Mouse (Mus musculus) neural tube, embryonic 11.5 days (tissue): ENCODE data around the gene Tsc22d4. TPM values are rescaled to one million over a fixed set of nuclear protein-coding genes. Genes with fewer than 3 reads are reported as not detected.

Experiments used
- ATAC-seq: fragments of 200-750 bp; cut with Nextera tagmentation; 2 replicates; pipeline ENCODE4 v1.8.0; 2017; ENCODE audit warnings: moderate number of reproducible peaks, mild to moderate bottlenecking, moderate TSS enrichment, moderate library complexity; ENCODE audit not compliant: insufficient read depth, low FRiP score, low TSS enrichment
- DNase-seq: peaks from one replicate; pipeline ENCODE4 v3.0.0-alpha.2; 2015; ENCODE audit warnings: low spot score
- H3K27ac ChIP-seq: fragments of 300-500 bp; sonication (generic); 2 replicates; pipeline ENCODE4 v1.5.1; 2014; ENCODE audit warnings: low read depth, mild to moderate bottlenecking, low read length
- H3K27me3 ChIP-seq: fragments of 300-500 bp; sonication (generic); 2 replicates; pipeline ENCODE4 v1.6.1; 2014; ENCODE audit warnings: mild to moderate bottlenecking, low read length, mixed read lengths; ENCODE audit not compliant: control insufficient read depth, insufficient read depth
- H3K36me3 ChIP-seq: fragments of 300-500 bp; sonication (generic); 2 replicates; pipeline ENCODE4 v1.6.1; 2014; ENCODE audit warnings: mild to moderate bottlenecking, low read length, moderate library complexity, mixed read lengths; ENCODE audit not compliant: control insufficient read depth, insufficient read depth
- H3K4me1 ChIP-seq: fragments of 300-500 bp; sonication (generic); 2 replicates; pipeline ENCODE4 v1.6.1; 2014; ENCODE audit warnings: low read length, mixed read lengths; ENCODE audit not compliant: control insufficient read depth, insufficient read depth
- H3K4me2 ChIP-seq: fragments of 300-500 bp; sonication (generic); 2 replicates; pipeline ENCODE4 v1.6.1; 2014; ENCODE audit warnings: low read depth, mild to moderate bottlenecking, moderate library complexity
- H3K4me3 ChIP-seq: fragments of 300-500 bp; sonication (generic); 2 replicates; pipeline ENCODE4 v1.5.1; 2014; ENCODE audit warnings: low read depth, low read length
- H3K9ac ChIP-seq: fragments of 300-500 bp; sonication (generic); 2 replicates; pipeline ENCODE4 v1.6.1; 2014; ENCODE audit warnings: mild to moderate bottlenecking, low read length
- H3K9me3 ChIP-seq: fragments of 300-500 bp; sonication (generic); 2 replicates; pipeline ENCODE4 v1.6.1; 2016; ENCODE audit warnings: low read length; ENCODE audit not compliant: control insufficient read depth
- WGBS: fragments of 180-500 bp; shearing (Covaris S2); extraction: QIAGEN DNeasy Blood & Tissue Kit; methylation state at CpG from one replicate; pipeline ENCODE4 v1.1.7; 2014; 5-methylcytosine and 5-hydroxymethylcytosine counted together
- polyA plus RNA-seq: library from polyadenylated mRNA; unstranded; fragments of >200 nt; fragmentation: Nextera tagmentation; extraction: Ambion mirVana; gene quantifications from 2 replicates; pipeline ENCODE4 v1.2.1, GENCODE M21; 2014

Tsc22d4 gene
- polyA plus RNA-seq, 1 experiment from 2014 or later: 73.9 TPM

- H3K4me1 ChIP-seq: no peaks in the 10 kb centered on the region
- H3K27ac ChIP-seq: no peak overlapping the region
- H3K9me3 ChIP-seq: no peaks in the 10 kb centered on the region
- H3K36me3 ChIP-seq: no peaks in the 10 kb centered on the region
- no peak overlapping the region for H3K9ac ChIP-seq
- H3K27me3 ChIP-seq: no peaks in the 10 kb centered on the region
- ATAC-seq: no peak
- 43% methylated on average over 1 of the region's 1 CpGs for WGBS
- DNase-seq: no peak
- no peak overlapping the region for H3K4me3 ChIP-seq
- no peak overlapping the region for H3K4me2 ChIP-seq
Measured at GRCm38 (mm10) chr5:137768475-137768874, 22.9 kb downstream of the Tsc22d4 start.

GRCm38 (mm10) chr5:137770709-137771108 lies 25.2 kb downstream of the Tsc22d4 start:
- DNase-seq (peak; percentile 37), ATAC-seq (no peak)
- no peaks in the 10 kb centered on the region for H3K9me3 ChIP-seq
- H3K27me3 ChIP-seq: no peaks in the 10 kb centered on the region
- no peak overlapping the region for H3K4me3 ChIP-seq
- H3K4me1 ChIP-seq: no peaks in the 10 kb centered on the region
- no peak overlapping the region for H3K9ac ChIP-seq
- H3K27ac ChIP-seq: no peak overlapping the region
- 47% methylated on average over 2 of the region's 2 CpGs for WGBS
- H3K4me2 ChIP-seq: no peak overlapping the region
- H3K36me3 ChIP-seq: no peaks in the 10 kb centered on the region

- H3K9me3 ChIP-seq: no peaks in the 10 kb centered on the region
- H3K4me1 ChIP-seq: no peaks in the 10 kb centered on the region
- DNase-seq (no peak), ATAC-seq (no peak)
- H3K4me3 ChIP-seq: no peak overlapping the region
- no peak overlapping the region for H3K27ac ChIP-seq
- no peaks in the 10 kb centered on the region for H3K27me3 ChIP-seq
- H3K4me2 ChIP-seq: no peak overlapping the region
- no peaks in the 10 kb centered on the region for H3K36me3 ChIP-seq
- H3K9ac ChIP-seq: no peak overlapping the region
Measured at GRCm38 (mm10) chr5:137772755-137773154, 27.2 kb downstream of the Tsc22d4 start.

- Histone ChIP-seq H3K4me1 (peaks cover 10% of the 10 kb centered on the region), H3K27ac (no peak overlapping the region), H3K4me2 (no peak overlapping the region), H3K4me3 (no peak overlapping the region), H3K36me3 (peaks cover 2% of the 10 kb centered on the region; the same call in 1 of the 2 replicates), H3K9me3 (no peaks in the 10 kb centered on the region), H3K27me3 (no peaks in the 10 kb centered on the region), H3K9ac (no peak overlapping the region)
- WGBS: 94% methylated on average over 2 of the region's 2 CpGs
- DNase-seq (no peak), ATAC-seq (no peak)
Measured at GRCm38 (mm10) chr5:137775587-137776290, 30.2 kb downstream of the Tsc22d4 start.

GRCm38 (mm10) chr5:137776408-137776918 lies 30.9 kb downstream of the Tsc22d4 start:
- Histone ChIP-seq H3K9ac (no peak overlapping the region), H3K4me1 (peaks cover 10% of the 10 kb centered on the region), H3K4me3 (no peak overlapping the region), H3K27ac (no peak overlapping the region), H3K36me3 (peaks cover 5% of the 10 kb centered on the region; the same call in 1 of the 2 replicates), H3K9me3 (no peaks in the 10 kb centered on the region), H3K27me3 (no peaks in the 10 kb centered on the region), H3K4me2 (no peak overlapping the region)
- WGBS: 52% methylated on average over 5 of the region's 5 CpGs
- DNase-seq (no peak), ATAC-seq (no peak)

GRCm38 (mm10) chr5:137777267-137777845 lies 31.8 kb downstream of the Tsc22d4 start:
- no peak for ATAC-seq

GRCm38 (mm10) chr5:137778635-137779034 lies 33.1 kb downstream of the Tsc22d4 start, which contains the start of gene Ppp1r35:
TSS of gene Ppp1r35 (plus strand) at chr5:137778849.
- DNase-seq: peak; percentile 97

More at GRCm38 (mm10) chr5:137777267-137777845, 31.8 kb downstream of the Tsc22d4 start:
- Histone ChIP-seq H3K4me3 (no peak overlapping the region), H3K27me3 (no peaks in the 10 kb centered on the region), H3K9me3 (no peaks in the 10 kb centered on the region), H3K27ac (no peak overlapping the region), H3K36me3 (peaks cover 5% of the 10 kb centered on the region), H3K4me2 (no peak overlapping the region), H3K9ac (no peak overlapping the region), H3K4me1 (peaks cover 10% of the 10 kb centered on the region)
- 67% methylated on average over 7 of the region's 7 CpGs for WGBS
- DNase-seq: no peak

GRCm38 (mm10) chr5:137779053-137779933 lies 33.8 kb downstream of the Tsc22d4 start:
- WGBS: under 1% methylated on average over 55 of the region's 83 CpGs
- H3K4me3 ChIP-seq: peak overlapping the region; percentile 98
- DNase-seq (peak; percentile 36), ATAC-seq (peak; percentile 13; the same call in 1 of the 2 replicates)
- H3K9ac ChIP-seq: peak overlapping the region; percentile 94
- no peaks in the 10 kb centered on the region for H3K27me3 ChIP-seq
- H3K36me3 ChIP-seq: peaks cover 8% of the 10 kb centered on the region
- H3K4me1 ChIP-seq: peaks cover 22% of the 10 kb centered on the region
- H3K27ac ChIP-seq: peak overlapping the region; percentile 83
- H3K9me3 ChIP-seq: no peaks in the 10 kb centered on the region
- H3K4me2 ChIP-seq: peak overlapping the region; percentile 96

More at GRCm38 (mm10) chr5:137778635-137779034, 33.1 kb downstream of the Tsc22d4 start, which contains the start of gene Ppp1r35:
- peak; percentile 96 for ATAC-seq
- H3K4me1 ChIP-seq: peaks cover 15% of the 10 kb centered on the region
- no peaks in the 10 kb centered on the region for H3K27me3 ChIP-seq
- peak within 1 kb of the TSS; percentile 96 for H3K4me2 ChIP-seq
- H3K4me3 ChIP-seq: peak within 1 kb of the TSS; percentile 98
- H3K9me3 ChIP-seq: no peaks in the 10 kb centered on the region
- H3K36me3 ChIP-seq: peaks cover 8% of the 10 kb centered on the region
- 0% methylated on average over 31 of the region's 31 CpGs for WGBS
- peak within 1 kb of the TSS; percentile 83 for H3K27ac ChIP-seq
- peak within 1 kb of the TSS; percentile 94 for H3K9ac ChIP-seq
